8 mouse cellular contexts compared by ENCODE assay signal in the genomic region with DNA sequence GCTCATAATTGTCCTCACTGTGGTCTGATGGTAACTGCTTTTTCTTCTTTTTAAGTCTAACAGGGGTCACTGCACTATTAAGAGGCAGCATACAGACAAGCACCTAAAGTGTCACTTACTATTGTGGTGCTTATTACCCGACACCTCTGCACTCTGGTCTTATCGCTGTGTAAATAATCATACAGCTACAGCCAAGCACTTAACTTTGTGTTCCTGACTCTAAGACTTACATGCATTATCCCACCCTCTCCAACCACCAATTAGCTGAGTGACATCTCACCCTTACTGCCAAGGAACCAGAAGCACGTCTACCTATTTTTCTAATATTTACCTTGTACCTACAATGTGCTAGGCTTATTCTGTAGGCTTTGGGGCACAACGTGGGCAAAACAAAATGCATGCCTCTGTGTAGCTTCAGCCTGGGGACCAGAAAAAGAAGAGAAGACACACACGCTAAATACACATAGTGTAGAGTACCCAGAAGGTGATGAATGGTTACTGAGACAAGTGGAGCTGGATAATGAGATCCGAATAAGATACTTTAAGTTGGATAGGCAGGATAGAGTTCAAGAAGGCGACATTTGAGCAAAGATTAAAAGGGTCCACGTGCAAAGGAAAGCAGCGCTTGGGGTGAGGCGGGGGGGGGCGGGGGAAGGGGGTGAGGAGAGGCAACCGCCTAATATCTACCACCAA. TPM values are rescaled to one million over a fixed set of nuclear protein-coding genes. Genes with fewer than 3 reads are reported as not detected.
DNase-seq lines count a peak whose midpoint lies in the region; ATAC-seq and TF ChIP-seq lines count a peak whose summit lies in the region.

No protein-coding gene starts in this region.

- H3K27ac ChIP-seq in heart, adult 2 months = peak overlapping the region; percentile 73
- peak overlapping the region; percentile 92 for H3K27ac ChIP-seq in ES-Bruce4 (ENCODE audit: insufficient read depth, low read length)
- H3K27ac ChIP-seq in forebrain, embryonic 15.5 days (replicated peaks) = peak overlapping the region; percentile 94
- H3K27ac ChIP-seq in liver, embryonic 15.5 days (replicated peaks) = peak overlapping the region; percentile 92

- TF ChIP-seq EP300 in heart, adult 2 months (IDR thresholded peaks at IDR 0.05; ENCODE audit: insufficient read depth, low read depth, low read length) = no peak
- no peak for TF ChIP-seq EP300 in ES-Bruce4 (IDR thresholded peaks at IDR 0.05; ENCODE audit: insufficient read depth, low read depth, low read length)

- ATAC-seq in forebrain, embryonic 15.5 days (replicated peaks) = peak; percentile 11
- no peak for ATAC-seq in liver, embryonic 15.5 days (ENCODE audit: insufficient read depth)

- no peaks in the 10 kb centered on the region for H3K27me3 ChIP-seq in heart, adult 2 months (ENCODE audit: control insufficient read depth, insufficient read depth, low read length)
- H3K27me3 ChIP-seq in ES-Bruce4 (ENCODE audit: control insufficient read depth, insufficient read depth, low read length, poor library complexity, severe bottlenecking) = no peaks in the 10 kb centered on the region
- no peaks in the 10 kb centered on the region for H3K27me3 ChIP-seq in forebrain, embryonic 15.5 days
- H3K27me3 ChIP-seq in liver, embryonic 15.5 days = no peaks in the 10 kb centered on the region

- H3K4me1 ChIP-seq in heart, adult 2 months (ENCODE audit: control insufficient read depth, insufficient read depth, low read length) = peaks cover 6% of the 10 kb centered on the region; the same call in 1 of the 2 replicates
- H3K4me1 ChIP-seq in ES-Bruce4 (ENCODE audit: control insufficient read depth, insufficient read depth, low read length) = no peaks in the 10 kb centered on the region
- H3K4me1 ChIP-seq in forebrain, embryonic 15.5 days = peaks cover 28% of the 10 kb centered on the region
- H3K4me1 ChIP-seq in liver, embryonic 15.5 days (replicated peaks) = peaks cover 35% of the 10 kb centered on the region

- no peaks in the 10 kb centered on the region for H3K9me3 ChIP-seq in ES-Bruce4 (replicated peaks; ENCODE audit: control insufficient read depth, insufficient read depth, low read length, poor library complexity, severe bottlenecking)
- no peaks in the 10 kb centered on the region for H3K9me3 ChIP-seq in forebrain, embryonic 15.5 days
- H3K9me3 ChIP-seq in liver, embryonic 15.5 days (replicated peaks) = no peaks in the 10 kb centered on the region

- WGBS in heart, adult 2 months = 10% methylated on average over 12 of the region's 12 CpGs
- 6% methylated on average over 12 of the region's 12 CpGs for WGBS in forebrain, embryonic 15.5 days
- 6% methylated on average over 12 of the region's 12 CpGs for WGBS in liver, embryonic 15.5 days (ENCODE audit: insufficient replicate concordance)

- H3K4me3 ChIP-seq in heart, adult 2 months = peak overlapping the region; percentile 59
- peak overlapping the region; percentile 92 for H3K4me3 ChIP-seq in ES-Bruce4 (ENCODE audit: low read depth, low read length)
- H3K4me3 ChIP-seq in forebrain, embryonic 15.5 days = peak overlapping the region; percentile 92
- H3K4me3 ChIP-seq in liver, embryonic 15.5 days (replicated peaks) = peak overlapping the region; percentile 98

- H3K36me3 ChIP-seq in heart, adult 2 months (ENCODE audit: control insufficient read depth, insufficient read depth, low read length) = peaks cover 13% of the 10 kb centered on the region
- H3K36me3 ChIP-seq in ES-Bruce4 (ENCODE audit: control insufficient read depth, insufficient read depth, low read length, poor library complexity, severe bottlenecking) = no peaks in the 10 kb centered on the region; the same call in 1 of the 2 replicates
- no peaks in the 10 kb centered on the region for H3K36me3 ChIP-seq in forebrain, embryonic 15.5 days
- H3K36me3 ChIP-seq in liver, embryonic 15.5 days (replicated peaks) = no peaks in the 10 kb centered on the region

- no peak for TF ChIP-seq POLR2A in heart, adult 2 months (IDR thresholded peaks at IDR 0.05; ENCODE audit: insufficient read depth, low read depth, low read length)
- no peak for TF ChIP-seq POLR2A in ES-Bruce4 (IDR thresholded peaks at IDR 0.05; ENCODE audit: insufficient read depth, low read length)

- peak overlapping the region; percentile 53 for H3K4me2 ChIP-seq in forebrain, embryonic 15.5 days (replicated peaks)
- H3K4me2 ChIP-seq in liver, embryonic 15.5 days = peak overlapping the region; percentile 94

- peaks cover 5% of the 10 kb centered on the region for H3K79me2 ChIP-seq in heart, adult 2 months (replicated peaks; ENCODE audit: control insufficient read depth, insufficient read depth, low read length)

- intact Hi-C loops in heart, adult 2 months (cut with DNase I) = loop anchor here (10.0 kb wide), 1 partner anchor 384 kb away; no protein-coding TSS in a partner anchor

- H3K9ac ChIP-seq in heart, adult 2 months (ENCODE audit: low read depth, low read length) = peak overlapping the region; percentile 75
- peak overlapping the region; percentile 66 for H3K9ac ChIP-seq in ES-Bruce4 (ENCODE audit: low read depth, poor library complexity, severe bottlenecking)
- peak overlapping the region; percentile 67 for H3K9ac ChIP-seq in forebrain, embryonic 15.5 days (replicated peaks)
- H3K9ac ChIP-seq in liver, embryonic 15.5 days = peak overlapping the region; percentile 74

- no peak for TF ChIP-seq CTCF in heart, adult 2 months (IDR thresholded peaks at IDR 0.05)
- TF ChIP-seq CTCF in ES-Bruce4 (IDR thresholded peaks at IDR 0.05; ENCODE audit: low read depth, low read length) = no peak

- no peak for DNase-seq in heart, adult 2 months
- no peak for DNase-seq in heart, adult 18-20 months
- DNase-seq in frontal cortex, adult 2 months (ENCODE audit: extremely low spot score in 1 of 2, low spot score in 1 of 2) = no peak
- no peak for DNase-seq in yolk sac, embryonic 10.5 days (ENCODE audit: low spot score)
- DNase-seq in frontal cortex, postnatal 36 days (ENCODE audit: low spot score in 2 of 2) = no peak

RNA-seq across cellular contexts. Expression of gene Rad23b, which starts 0.9 kb away (rescaled TPM):
- total RNA-seq in heart, adult 2 months (2021) = 100 to 1,000 TPM; 113 to 121 TPM
- 124 and 137 TPM in 2 replicates for polyA plus RNA-seq in heart, adult 2 months (2012; rRNA removed)
- 100 to 1,000 TPM; 113 to 115 TPM for total RNA-seq in heart, adult 18-20 months (2021)
- polyA plus RNA-seq in ES-Bruce4 (2011; ENCODE audit: insufficient read depth, insufficient read length, low read depth, missing spikeins) = 307 and 313 TPM in 2 replicates
- 86.1 and 94.0 TPM in 2 replicates for polyA plus RNA-seq in forebrain, embryonic 15.5 days (2015; fragmentation: Nextera tagmentation; extraction: Ambion mirVana)
- polyA plus RNA-seq in liver, embryonic 15.5 days (2015; fragmentation: Nextera tagmentation; extraction: Ambion mirVana) = 33.5 and 36.6 TPM in 2 replicates
- polyA plus RNA-seq in frontal cortex, adult 2 months (2012; rRNA removed) = 112 and 125 TPM in 2 replicates
